Mouse (Mus musculus) adrenal gland, postnatal 36 days (tissue): ENCODE results near the gene Mlf1. TPM values are rescaled to one million over a fixed set of nuclear protein-coding genes. Genes with fewer than 3 reads are reported as not detected.

Source experiments
- DNase-seq, 2 experiments: peaks; one replicate each; pipeline ENCODE4 v3.0.0; 2021; ENCODE audit warnings: mixed read lengths in 1 of 2
- long read RNA-seq, 2 experiments: library from polyadenylated mRNA; stranded (forward); transcript quantifications; one replicate each; pipeline ENCODE4 v2.0.0; 2021; ENCODE audit warnings: borderline sequencing depth in 2 of 2
- total RNA-seq, 2 experiments: library from RNA; stranded (reverse); gene quantifications; 2 replicates each; pipeline ENCODE4 v1.2.3; 2021

Mlf1 gene
- total RNA-seq: 1 to 10 TPM; 5.3 to 8.6 TPM
- long read RNA-seq, experiment 1, transcript Mlf1-202 (7 exons, 1,114 nt): major isoform, 8 of 11 reads
- long read RNA-seq, experiment 1, partial matches to known transcripts: 0 of 11 reads
- long read RNA-seq, experiment 1, other reads (novel, unspliced or antisense): 0 of 11 reads
- long read RNA-seq, experiment 2, partial matches to known transcripts: 0 of 1 reads
- long read RNA-seq, experiment 2, other reads (novel, unspliced or antisense): 0 of 1 reads

DNA sequence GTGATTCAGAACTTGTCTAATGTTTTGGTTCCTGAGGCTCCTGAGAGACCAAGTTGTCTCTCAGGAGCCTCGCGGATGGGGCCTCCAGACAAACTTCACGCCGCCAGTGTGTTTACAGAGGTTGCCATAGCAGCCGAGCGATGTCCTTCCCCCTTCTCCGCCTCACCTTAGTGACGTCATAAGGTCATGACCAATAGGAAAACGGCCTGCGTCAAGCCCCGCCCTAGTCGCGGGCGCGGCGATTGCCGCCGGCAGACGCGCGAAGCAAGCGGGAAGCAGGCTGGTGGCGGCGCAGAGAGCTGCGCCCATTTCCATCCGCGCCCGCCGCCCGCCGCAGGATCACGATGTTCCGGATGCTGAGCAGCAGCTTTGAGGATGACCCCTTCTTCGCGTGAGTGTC lies at the start of gene Mlf1:
TSS of gene Mlf1 (plus strand) at position 226 of the 400 bp plus-strand sequence.
- peak; percentile 92 to 94 for DNase-seq

DNA sequence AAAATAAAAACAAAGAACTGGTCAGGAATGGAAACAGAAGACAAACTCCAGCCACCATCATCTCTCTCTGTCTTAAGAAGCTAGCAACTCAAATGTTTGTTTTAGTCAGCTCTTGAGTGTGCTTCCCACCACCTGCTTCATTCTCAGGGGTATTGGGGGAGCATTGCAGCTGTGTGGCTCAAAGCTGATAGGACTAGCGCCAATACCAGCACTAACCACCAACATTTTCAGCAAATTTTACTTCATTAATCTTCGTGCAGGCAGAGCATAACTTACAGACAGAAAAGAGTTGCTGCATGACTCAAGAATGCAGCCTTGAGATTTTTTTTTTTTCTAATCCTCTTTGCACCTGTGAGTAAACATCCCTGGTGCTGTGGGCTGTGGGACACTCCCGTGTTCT lies 34.3 kb upstream of the Mlf1 start:
- DNase-seq: no peak

DNA sequence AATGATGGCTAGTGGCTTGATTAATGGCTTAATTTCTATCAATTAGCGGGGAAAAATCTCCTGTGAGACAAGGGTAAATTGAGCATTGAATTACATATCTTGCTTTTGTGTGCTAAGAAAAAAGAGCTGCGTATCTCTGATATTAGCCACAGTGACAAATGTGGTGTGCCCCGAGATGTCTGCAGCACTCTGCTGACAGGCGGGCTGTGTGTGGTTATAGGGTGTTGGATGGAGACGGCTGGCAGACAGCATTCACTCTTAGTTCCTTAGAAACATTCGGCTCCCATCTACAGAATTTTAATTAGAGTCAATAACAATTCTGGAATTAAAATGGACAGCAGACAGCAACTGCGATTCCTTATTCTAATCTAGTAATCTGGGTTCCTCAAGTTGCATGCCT lies 33.0 kb upstream of the Mlf1 start:
- DNase-seq: no peak

DNA sequence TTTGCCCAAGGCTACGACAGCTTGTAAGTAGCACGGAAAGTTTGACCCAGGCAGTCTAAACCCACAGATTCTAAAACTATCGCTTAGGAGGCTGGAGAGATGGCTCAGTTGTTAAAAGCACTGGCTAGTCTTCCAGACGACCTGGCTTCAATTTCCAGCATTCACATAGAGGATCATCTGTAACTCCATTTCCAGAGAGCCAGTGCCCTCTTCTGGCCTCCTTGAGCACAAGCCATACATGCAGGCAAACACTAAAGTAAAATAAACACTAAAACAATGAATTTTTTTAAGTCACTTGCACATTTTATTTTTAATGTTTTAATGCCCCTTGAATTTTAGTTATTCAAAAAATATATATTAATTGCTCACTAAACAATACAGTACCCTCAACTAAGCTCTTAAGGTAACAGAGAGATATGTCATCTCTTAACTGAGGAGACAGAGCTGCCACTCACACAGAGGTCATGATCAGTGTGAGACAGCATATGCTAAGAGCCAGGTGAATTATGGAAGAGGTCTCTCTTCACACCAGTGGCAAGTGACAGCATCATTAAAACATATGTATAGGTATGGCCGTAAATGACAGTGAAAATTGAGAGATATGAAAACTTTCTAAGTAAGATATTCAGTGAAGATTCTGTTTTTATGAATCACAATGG lies 30.8 kb upstream of the Mlf1 start:
- DNase-seq: peak in 1 of 2 experiments; percentile 13

DNA sequence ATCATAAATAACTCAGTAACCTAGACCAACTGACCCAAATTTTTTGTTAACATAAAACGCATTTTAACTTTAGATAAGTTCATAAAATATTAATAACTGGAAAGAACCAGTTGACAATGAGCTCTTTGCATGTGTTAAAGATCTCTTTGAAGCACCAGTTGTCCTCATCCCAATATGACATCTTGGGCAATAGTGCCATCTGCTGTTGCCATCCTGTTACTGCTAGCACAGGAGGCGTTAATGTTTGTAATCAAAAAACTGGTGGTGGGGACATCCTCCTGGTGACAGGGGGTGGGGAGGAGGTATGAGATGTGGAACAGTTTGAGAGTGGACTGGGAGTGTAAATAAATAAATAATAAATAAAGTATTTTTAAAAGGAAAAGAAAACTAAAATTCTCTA lies 29.3 kb upstream of the Mlf1 start:
- DNase-seq: peak; percentile 48 to 49

DNA sequence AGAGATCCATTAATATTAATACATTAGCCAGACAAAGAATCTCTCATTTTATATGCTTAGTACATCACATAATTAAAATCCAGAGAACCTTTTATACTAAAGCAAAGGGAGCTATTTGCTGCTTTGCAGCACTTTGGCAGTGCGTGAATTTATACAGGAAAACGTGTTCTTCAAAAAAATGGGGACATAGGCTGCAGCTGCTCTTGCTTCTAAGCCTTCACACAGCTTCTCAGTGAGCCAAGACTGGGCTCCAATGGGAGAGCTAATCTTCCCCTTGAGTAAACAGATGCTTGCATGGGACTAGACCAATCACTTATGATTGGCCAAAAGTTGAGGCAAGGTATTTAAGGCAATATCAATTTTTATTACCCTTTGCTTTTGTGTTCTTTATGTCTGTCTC lies 27.2 kb upstream of the Mlf1 start:
- no peak for DNase-seq

DNA sequence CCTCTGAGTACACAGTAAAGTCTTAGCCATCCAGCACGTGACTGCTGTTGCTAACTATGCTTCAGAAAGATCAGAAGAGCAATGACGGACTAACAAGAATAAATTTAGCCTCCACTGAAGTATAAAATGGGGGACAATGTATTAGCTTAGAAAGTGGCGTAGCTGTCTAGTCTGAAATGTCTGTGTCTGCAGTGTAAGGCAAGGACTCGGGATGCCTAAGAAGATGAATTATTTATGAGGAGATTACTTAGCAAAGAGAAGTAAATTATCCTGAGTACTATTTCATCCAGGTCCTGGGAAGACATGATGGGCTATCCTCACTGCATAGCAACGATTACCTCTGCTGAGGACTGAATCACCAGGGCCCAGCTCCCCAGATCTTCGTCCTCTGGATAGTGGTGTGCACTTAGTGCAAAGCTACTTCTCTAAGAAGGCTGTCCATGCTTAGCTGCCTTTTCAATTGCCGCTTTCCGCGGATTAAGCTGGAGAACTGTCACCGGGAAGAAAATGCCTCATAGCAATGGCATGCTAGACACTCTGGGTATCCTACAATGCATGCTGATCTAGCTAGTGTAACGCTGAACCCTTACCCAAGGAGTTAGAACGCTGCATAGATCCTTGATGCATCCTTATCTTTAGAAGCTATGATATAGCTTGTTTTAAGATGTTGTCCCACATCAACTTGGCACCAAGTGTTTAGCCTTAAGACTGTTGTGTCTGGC lies 22.3 kb upstream of the Mlf1 start:
- DNase-seq: no peak

DNA sequence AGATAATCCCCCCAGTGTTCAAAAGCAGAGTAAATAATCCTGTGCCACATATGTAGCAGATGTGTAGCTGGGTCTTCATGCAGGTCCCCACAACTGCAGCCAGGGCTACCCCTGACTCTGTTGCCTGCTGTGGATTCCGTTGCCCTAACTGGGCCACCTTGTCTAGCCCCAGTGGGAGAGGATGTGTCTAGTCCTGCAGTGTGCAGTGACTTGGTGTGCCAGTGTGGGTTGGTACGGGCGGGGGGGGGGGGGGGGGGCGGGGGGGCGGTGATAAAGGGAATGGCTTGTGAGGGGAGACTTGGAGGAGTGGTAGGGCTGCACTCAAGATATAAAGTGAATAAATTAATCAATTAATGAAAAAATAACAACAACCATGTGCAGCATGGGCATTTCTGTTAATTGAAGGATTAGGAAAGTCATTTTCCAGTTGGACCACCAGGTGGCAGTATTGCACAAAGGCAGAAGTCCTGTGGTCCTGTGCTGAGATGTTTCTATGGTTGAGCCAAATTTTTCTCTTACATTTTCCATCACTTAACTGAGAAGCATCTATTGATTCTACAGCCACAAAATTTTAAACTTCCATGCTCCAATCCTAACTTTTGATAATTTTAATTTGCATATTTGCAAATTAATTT lies 21.7 kb upstream of the Mlf1 start:
- DNase-seq: peak; percentile 46 to 57

DNA sequence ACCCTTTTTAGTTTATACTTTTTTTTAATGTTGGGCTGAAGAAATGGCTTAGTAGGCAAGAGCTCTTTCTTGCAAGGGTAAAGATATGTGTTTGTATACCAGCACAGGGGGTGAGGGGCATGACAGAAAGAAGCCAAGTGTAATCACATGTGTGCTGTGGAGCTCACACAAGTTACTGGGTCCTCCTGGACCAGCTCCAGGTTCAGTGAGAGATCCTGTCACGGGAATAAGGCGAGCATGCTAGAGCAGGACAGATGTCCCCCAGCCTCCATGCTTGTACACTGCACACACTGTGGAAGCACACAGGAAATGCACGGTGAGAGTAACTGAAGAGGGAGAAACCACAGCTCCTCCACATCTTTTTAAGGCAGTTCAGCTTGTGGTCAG lies 21.1 kb upstream of the Mlf1 start:
- DNase-seq: no peak

DNA sequence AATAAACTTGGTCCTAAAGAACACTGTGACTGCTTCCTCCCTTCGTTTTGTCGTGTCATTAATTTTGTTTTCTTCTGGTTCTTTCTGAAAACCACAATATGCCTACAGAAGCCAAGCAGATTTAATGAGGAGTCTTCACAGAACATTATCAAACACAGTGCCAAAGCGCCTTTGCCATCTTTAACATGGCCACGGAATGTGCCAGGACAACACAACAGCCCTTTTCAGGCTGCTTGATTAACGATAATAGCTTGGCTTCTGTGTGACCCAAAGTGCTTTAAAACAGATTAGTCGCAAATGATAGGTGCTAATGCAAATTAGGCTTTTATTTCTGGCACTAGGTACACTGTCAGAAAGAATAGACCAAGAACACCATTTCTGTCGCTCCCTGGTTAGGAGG lies 15.5 kb upstream of the Mlf1 start:
- DNase-seq: no peak

DNA sequence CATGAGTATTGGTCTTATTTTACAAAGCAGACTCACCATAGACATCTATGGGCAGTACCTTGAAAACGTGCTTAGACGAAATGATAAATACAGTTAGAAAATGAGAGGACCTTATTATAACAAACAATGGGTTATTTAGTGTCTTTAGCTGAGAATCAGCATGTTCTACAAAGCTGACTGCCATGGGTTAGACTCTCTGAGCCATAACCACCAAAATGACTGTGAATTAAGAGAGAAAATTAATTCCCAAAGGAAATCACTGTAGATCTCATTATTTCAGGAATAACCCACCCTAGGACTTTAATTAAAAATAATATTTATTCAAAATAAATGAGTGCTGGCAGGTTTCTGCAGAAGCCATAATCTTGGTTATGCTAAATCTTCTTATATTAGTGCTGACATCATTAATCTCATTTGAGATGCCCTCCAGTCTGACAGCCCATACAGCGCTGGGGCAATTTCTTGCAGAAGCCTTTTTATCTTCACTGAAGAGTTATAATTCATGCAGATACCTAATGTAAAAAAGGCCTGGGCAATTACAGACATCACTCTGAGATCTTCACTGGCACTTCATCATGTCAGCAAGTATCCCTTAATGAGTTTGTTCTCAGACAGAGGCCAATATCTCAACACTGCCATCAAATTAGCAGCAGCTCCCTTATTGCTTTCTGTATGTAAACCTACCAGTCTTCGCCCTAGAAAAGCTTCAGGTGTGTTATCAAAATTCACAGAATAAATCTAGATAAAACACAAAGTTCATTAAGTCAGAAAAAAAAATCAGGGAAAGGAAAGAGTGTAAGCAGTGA lies 7.6 kb upstream of the Mlf1 start:
- DNase-seq: no peak

DNA sequence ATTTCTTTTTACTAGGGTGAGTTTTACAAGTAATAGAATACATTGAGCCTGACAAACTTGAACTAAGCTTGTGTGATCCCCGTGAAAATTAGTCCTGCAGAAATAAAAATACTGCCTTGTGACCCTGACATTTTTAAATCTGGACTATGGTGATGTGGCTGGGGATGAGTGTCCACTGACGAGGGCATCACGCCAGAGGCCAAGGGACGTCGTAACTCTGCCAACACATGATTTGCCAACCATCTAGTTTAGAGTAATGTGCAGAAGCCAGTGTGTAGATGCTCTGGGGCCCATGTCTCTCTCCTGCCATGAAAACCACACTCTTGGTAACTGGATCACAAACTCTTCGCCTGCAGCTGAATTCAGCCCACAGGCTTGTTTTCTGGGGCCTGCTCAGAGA lies 6.4 kb upstream of the Mlf1 start:
- peak; percentile 86 to 88 for DNase-seq

DNA sequence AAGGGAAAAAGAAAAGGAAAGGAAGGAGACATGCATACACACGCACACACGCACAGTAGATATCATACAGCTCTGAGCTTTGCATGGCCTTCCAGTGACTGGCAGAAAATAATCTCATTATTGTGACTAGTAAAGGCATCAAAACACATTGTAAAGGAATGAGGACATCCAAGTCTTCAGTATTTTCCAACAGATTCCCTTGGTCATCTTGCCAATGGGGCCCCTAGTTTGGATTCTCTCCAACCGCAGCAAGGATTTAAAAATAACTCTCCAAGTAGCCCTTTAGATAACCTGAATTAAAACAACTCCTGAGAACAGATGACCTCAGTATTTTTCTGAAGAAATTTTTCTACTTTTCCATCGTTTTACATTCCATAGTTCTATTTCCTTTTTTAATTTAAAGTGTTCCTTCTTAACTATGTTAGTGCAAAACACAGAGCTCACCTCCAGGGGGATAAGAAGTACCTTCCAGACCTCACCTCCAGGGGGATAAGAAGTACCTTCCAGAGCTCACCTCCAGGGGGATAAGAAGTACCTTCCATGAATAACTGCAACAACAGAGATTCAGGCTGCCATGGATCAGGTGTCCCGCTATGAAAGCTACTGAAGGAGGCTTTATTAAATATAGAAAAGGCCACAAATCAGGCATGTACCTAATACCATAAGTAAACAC lies 4.4 kb upstream of the Mlf1 start:
- no peak for DNase-seq

DNA sequence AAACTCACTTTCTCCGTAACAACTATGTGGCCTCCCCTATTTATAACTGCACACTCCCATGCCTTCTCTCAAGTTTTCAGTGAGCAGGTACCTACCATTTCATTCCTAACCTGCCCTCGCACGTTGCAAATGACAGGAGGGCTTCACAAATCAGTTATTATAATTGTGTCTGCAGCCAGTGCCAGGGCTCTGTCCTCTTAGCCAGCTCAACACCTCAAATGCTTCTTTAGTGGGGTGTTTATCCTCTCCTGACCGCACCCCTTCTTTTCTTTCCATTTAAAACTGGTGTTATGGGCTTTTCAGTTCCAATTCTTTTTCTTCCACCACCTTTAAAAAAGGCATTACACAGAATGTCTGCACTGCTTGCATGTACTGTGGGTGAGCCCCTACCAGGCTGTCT lies 1.7 kb upstream of the Mlf1 start:
- DNase-seq: no peak

DNA sequence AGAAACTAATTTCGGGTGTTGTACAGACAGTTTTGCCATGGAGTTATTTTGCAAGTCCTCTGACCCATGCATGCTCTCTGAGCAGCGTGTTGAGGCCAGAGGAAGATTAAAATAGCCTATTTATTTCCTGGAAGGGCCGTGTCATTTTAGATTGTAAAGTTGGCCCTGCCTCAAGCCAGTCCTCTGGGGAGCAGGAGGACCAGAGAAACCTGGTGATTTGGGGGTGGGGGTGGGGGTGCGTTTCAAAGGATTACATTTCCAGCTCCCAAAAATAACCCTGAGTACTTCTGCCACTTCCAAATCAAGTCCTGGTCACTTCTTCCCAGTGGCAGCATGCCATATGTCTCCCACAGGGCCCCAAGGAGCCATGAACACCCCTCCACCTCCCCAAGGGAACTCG lies 1.1 kb upstream of the Mlf1 start:
- DNase-seq: no peak

DNA sequence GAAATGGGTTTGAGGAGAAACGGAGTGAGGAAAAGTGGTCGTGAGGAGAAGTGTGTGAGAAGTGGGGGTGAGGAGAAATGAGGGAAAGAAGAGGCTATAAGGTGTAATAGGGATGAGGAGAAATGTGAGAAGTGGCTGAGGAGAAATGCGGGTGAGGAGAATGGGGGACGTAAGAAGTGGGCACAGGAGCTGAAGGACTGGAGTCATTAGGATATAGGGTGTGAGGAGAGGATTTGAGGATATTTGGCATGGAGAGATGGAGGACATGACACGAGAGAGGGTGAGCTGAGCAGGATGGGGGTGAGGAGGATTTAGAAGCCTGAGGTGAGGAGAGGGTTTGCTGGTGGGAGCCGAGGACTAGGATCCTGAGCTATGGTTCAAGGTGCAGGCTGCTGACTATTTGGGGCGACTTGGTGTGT lies 472 bp downstream of the Mlf1 start:
- no peak for DNase-seq

DNA sequence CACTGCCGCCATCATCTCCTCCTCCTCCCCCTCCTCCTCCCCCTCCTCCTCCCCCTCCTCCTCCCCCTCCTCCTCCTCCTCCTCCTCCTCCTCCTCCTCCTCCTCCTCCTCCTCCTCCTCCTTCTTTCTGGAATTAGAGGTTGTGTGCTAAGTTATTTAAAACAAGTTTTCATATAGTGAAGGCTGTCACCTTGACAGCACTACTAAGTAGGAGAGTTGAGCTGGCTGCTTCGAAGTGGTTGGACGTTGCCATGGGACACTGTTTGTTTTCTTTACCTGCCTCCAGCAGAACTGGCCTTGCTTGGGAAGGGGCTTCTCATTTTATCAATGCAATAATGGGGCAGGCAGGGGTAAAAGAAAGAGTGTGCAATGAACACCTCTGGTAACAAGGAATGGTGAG lies 1.2 kb downstream of the Mlf1 start, which contains the start of gene Gm17402:
TSS of gene Gm17402 (minus strand) at position 101 of the 400 bp plus-strand sequence.
- DNase-seq: no peak

DNA sequence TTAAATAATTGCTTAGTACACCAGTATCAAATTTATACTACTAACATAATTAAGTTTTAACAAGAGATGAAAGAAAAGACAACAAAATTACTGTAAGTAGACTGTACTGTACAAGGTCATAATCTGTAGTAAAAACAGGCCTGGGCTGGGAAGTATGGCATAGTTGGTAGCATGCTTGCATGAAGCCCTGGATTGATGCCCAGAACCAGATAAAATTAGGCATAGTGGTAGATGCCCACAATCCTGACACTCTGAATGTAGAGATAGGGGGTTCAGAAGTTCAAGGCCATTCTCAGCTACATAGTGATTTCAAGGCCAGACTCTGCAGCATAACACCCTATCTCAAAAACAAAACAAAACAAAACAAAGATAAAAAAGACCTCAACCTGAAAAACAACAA lies 4.3 kb downstream of the Mlf1 start:
- no peak for DNase-seq

DNA sequence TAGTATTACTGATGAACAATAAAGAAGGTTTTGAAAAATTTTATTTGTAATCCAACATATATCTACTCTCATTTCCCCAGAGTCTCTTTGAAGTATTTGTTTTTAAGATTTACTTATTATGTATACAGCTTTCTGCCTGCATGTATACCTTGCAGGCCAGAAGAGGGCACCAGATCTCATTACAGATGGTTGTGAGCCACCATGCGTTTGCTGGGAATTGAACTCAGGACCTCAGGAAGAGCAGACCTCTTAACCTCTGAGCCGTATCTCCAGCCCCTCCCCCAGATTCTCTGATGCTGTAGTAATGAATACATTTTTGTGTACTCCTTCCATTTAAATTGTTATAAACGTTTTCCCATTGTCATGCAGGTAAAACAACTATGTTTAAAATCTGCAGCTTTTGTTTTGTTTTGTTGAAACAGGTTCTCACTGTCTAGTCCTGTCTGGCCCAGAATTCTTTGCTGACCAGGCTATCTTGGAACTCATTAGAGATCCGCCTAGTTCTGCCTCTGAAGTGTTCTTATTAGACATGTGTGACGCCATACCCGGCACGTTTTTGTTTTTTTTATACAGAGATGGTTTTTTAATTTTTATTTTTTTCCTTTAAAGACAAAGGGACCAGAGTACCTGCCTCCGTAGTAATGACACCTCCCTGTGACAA lies 55.6 kb downstream of the Mlf1 start:
- DNase-seq: no peak

DNA sequence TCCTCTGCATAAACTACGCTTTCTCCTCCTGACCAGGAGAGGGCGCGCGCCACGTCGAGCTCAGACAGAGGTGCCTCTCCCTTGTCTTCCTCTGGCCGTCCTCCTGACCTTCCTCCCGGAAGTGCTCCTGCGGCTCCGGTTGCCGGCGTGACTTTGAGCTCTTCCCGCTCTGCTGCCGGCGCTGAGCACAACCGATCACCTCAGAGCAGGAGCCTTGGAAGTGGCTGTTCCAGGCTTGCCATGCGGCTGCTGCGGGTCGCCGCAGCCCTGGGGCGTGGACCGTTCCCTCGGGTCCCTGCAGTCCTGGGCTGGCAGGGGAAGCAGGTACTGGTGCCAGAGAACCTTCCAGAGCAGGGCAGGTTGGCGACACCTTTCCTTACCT lies 56.1 kb downstream of the Mlf1 start, which contains the start of gene Gfm1:
TSS of gene Gfm1 (plus strand) at position 98 of the 382 bp plus-strand sequence.
- DNase-seq: peak; percentile 92 to 93

DNA sequence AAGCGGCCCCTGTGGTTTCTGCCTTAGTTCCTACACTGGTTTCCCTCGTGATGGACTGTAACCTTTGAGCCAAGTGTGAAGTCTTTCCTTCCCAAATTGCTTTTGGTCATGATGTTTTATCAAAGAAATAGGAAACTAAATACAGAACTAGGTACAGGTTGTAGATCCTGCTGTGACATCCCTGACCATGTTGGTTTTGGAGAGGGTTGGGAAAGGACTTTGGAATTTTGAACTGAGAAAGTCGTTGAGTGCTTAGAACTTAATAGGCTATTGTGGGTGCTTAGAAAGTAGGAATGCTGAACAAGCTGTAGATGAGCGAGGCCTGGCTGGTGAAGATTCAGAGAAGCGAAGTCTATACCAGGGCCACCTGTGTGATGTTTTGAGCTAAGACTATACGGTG lies 60.1 kb downstream of the Mlf1 start:
- no peak for DNase-seq
